Mouse (Mus musculus): ENCODE measurements around the gene Notch4. TPM values are rescaled to one million over a fixed set of nuclear protein-coding genes. Genes with fewer than 3 reads are reported as not detected.

Notch4 gene
- polyA plus RNA-seq, 1 experiment from 2014 or later = 10.0 TPM

- peaks cover 43% of the 10 kb centered on the region for H3K36me3 ChIP-seq
- no peak for DNase-seq (ENCODE audit: low spot score)
- H3K4me1 ChIP-seq = peaks cover 42% of the 10 kb centered on the region
- H3K4me3 ChIP-seq = no peak overlapping the region
- WGBS = 94% methylated on average over 3 of the region's 3 CpGs
- H3K27ac ChIP-seq (replicated peaks) = no peak overlapping the region
- H3K9me3 ChIP-seq (replicated peaks) = no peaks in the 10 kb centered on the region
- peaks cover 19% of the 10 kb centered on the region for H3K27me3 ChIP-seq (ENCODE audit: low read depth, poor library complexity, severe bottlenecking)
Measured at GRCm38 (mm10) chr17:34624981-34625380, 60.9 kb downstream of the Notch4 start.

GRCm38 (mm10) chr17:34626062-34626772 is 62.1 kb downstream of the Notch4 start:
- Histone ChIP-seq H3K27ac (replicated peaks) (peak overlapping the region; percentile 94), H3K9me3 (replicated peaks) (no peaks in the 10 kb centered on the region), H3K36me3 (peaks cover 35% of the 10 kb centered on the region), H3K4me3 (peak overlapping the region; percentile 64), H3K27me3 (ENCODE audit: low read depth, poor library complexity, severe bottlenecking) (peaks cover 31% of the 10 kb centered on the region), H3K4me1 (peaks cover 54% of the 10 kb centered on the region)
- WGBS = 53% methylated on average over 16 of the region's 16 CpGs
- DNase-seq (ENCODE audit: low spot score) = no peak

- peak; percentile 54 for DNase-seq (ENCODE audit: low spot score)
Measured at GRCm38 (mm10) chr17:34626773-34627092, 62.7 kb downstream of the Notch4 start.

GRCm38 (mm10) chr17:34627093-34627942 is 63.2 kb downstream of the Notch4 start:
- DNase-seq (ENCODE audit: low spot score) = peak; percentile 93
- H3K4me3 ChIP-seq = peak overlapping the region; percentile 64
- H3K27ac ChIP-seq (replicated peaks) = peak overlapping the region; percentile 94
- no peaks in the 10 kb centered on the region for H3K9me3 ChIP-seq (replicated peaks)
- peaks cover 42% of the 10 kb centered on the region for H3K27me3 ChIP-seq (ENCODE audit: low read depth, poor library complexity, severe bottlenecking)
- H3K4me1 ChIP-seq = peaks cover 65% of the 10 kb centered on the region
- under 1% methylated on average over 45 of the region's 45 CpGs for WGBS
- peaks cover 24% of the 10 kb centered on the region for H3K36me3 ChIP-seq

More at GRCm38 (mm10) chr17:34626773-34627092, 62.7 kb downstream of the Notch4 start:
- Histone ChIP-seq H3K27me3 (ENCODE audit: low read depth, poor library complexity, severe bottlenecking) (peaks cover 36% of the 10 kb centered on the region), H3K4me3 (peak overlapping the region; percentile 64), H3K9me3 (replicated peaks) (no peaks in the 10 kb centered on the region), H3K27ac (replicated peaks) (peak overlapping the region; percentile 94), H3K36me3 (peaks cover 30% of the 10 kb centered on the region), H3K4me1 (peaks cover 60% of the 10 kb centered on the region)
- 0% methylated on average over 18 of the region's 18 CpGs for WGBS

- peaks cover 16% of the 10 kb centered on the region for H3K36me3 ChIP-seq
- no peak for DNase-seq (ENCODE audit: low spot score)
- H3K4me3 ChIP-seq = peak within 1 kb of the TSS; percentile 64
- no peaks in the 10 kb centered on the region for H3K9me3 ChIP-seq (replicated peaks)
- H3K4me1 ChIP-seq = peaks cover 71% of the 10 kb centered on the region
- H3K27ac ChIP-seq (replicated peaks) = peak within 1 kb of the TSS; percentile 94
- 7% methylated on average over 29 of the region's 29 CpGs for WGBS
- peaks cover 50% of the 10 kb centered on the region for H3K27me3 ChIP-seq (ENCODE audit: low read depth, poor library complexity, severe bottlenecking)
Measured at GRCm38 (mm10) chr17:34627943-34628643, 64.0 kb downstream of the Notch4 start, which contains the start of gene Ppt2. Gene Ppt2 (minus strand): TSS chr17:34628510.

- no peak for DNase-seq (ENCODE audit: low spot score)
- Histone ChIP-seq H3K27me3 (ENCODE audit: low read depth, poor library complexity, severe bottlenecking) (peaks cover 55% of the 10 kb centered on the region), H3K36me3 (peaks cover 11% of the 10 kb centered on the region), H3K4me3 (peak overlapping the region; percentile 64), H3K9me3 (replicated peaks) (no peaks in the 10 kb centered on the region), H3K4me1 (peaks cover 74% of the 10 kb centered on the region), H3K27ac (replicated peaks) (peak overlapping the region; percentile 94)
- 16% methylated on average over 5 of the region's 5 CpGs for whole genome bisulfite sequencing
Measured at GRCm38 (mm10) chr17:34628644-34628967, 64.5 kb downstream of the Notch4 start.

GRCm38 (mm10) chr17:34629221-34629751 is 65.2 kb downstream of the Notch4 start, which contains the start of gene Prrt1:
Gene Prrt1 (plus strand): TSS chr17:34629533.
- Histone ChIP-seq H3K36me3 (peaks cover 9% of the 10 kb centered on the region), H3K4me1 (peaks cover 74% of the 10 kb centered on the region), H3K27me3 (ENCODE audit: low read depth, poor library complexity, severe bottlenecking) (peaks cover 59% of the 10 kb centered on the region), H3K27ac (replicated peaks) (peak within 1 kb of the TSS; percentile 94), H3K4me3 (peak within 1 kb of the TSS; percentile 64), H3K9me3 (replicated peaks) (no peaks in the 10 kb centered on the region)
- peak; percentile 63 for DNase-seq (ENCODE audit: low spot score)
- under 1% methylated on average over 16 of the region's 16 CpGs for WGBS

GRCm38 (mm10) chr17:34629796-34630603 is 65.9 kb downstream of the Notch4 start:
- WGBS = 14% methylated on average over 12 of the region's 12 CpGs
- H3K27ac ChIP-seq (replicated peaks) = 0 out of 2 replicates have a peak overlapping the region, but pooled peaks have one; percentile 94
- H3K27me3 ChIP-seq (ENCODE audit: low read depth, poor library complexity, severe bottlenecking) = peaks cover 59% of the 10 kb centered on the region
- DNase-seq (ENCODE audit: low spot score) = no peak
- peaks cover 8% of the 10 kb centered on the region for H3K36me3 ChIP-seq
- H3K4me1 ChIP-seq = peaks cover 74% of the 10 kb centered on the region
- H3K4me3 ChIP-seq = peak overlapping the region; percentile 64
- no peaks in the 10 kb centered on the region for H3K9me3 ChIP-seq (replicated peaks)

- Histone ChIP-seq H3K4me1 (peaks cover 71% of the 10 kb centered on the region), H3K36me3 (no peaks in the 10 kb centered on the region), H3K4me3 (peak overlapping the region; percentile 64), H3K27ac (replicated peaks) (peak overlapping the region; percentile 75), H3K27me3 (ENCODE audit: low read depth, poor library complexity, severe bottlenecking) (peaks cover 59% of the 10 kb centered on the region), H3K9me3 (replicated peaks) (no peaks in the 10 kb centered on the region)
- no peak for DNase-seq (ENCODE audit: low spot score)
- WGBS = 3% methylated on average over 48 of the region's 48 CpGs
Measured at GRCm38 (mm10) chr17:34630761-34631301, 66.8 kb downstream of the Notch4 start.

- no peak for DNase-seq (ENCODE audit: low spot score)
- Histone ChIP-seq H3K9me3 (replicated peaks) (no peaks in the 10 kb centered on the region), H3K4me1 (peaks cover 63% of the 10 kb centered on the region), H3K36me3 (no peaks in the 10 kb centered on the region), H3K27ac (replicated peaks) (peak overlapping the region; percentile 64), H3K4me3 (peak overlapping the region; percentile 64), H3K27me3 (ENCODE audit: low read depth, poor library complexity, severe bottlenecking) (peaks cover 59% of the 10 kb centered on the region)
- WGBS = 3% methylated on average over 12 of the region's 12 CpGs
Measured at GRCm38 (mm10) chr17:34631647-34632046, 67.6 kb downstream of the Notch4 start.

GRCm38 (mm10) chr17:34632261-34632691 is 68.2 kb downstream of the Notch4 start:
- no peaks in the 10 kb centered on the region for H3K36me3 ChIP-seq
- H3K9me3 ChIP-seq (replicated peaks) = no peaks in the 10 kb centered on the region
- H3K27me3 ChIP-seq (ENCODE audit: low read depth, poor library complexity, severe bottlenecking) = peaks cover 59% of the 10 kb centered on the region
- DNase-seq (ENCODE audit: low spot score) = peak; percentile 54
- peak overlapping the region; percentile 64 for H3K27ac ChIP-seq (replicated peaks)
- H3K4me1 ChIP-seq = peaks cover 58% of the 10 kb centered on the region
- H3K4me3 ChIP-seq = peak overlapping the region; percentile 64
- WGBS = under 1% methylated on average over 26 of the region's 26 CpGs

All from midbrain, embryonic 10.5 days (tissue).